Mouse (Mus musculus) CD4-positive, CD25-positive, alpha-beta regulatory T cell, adult 4 months (primary cell): Measurements from ENCODE around the gene Trub2. TPM values are rescaled to one million over a fixed set of nuclear protein-coding genes. Genes with fewer than 3 reads are reported as not detected.
"Not testable (repeated sequence)": the region's sequence is repeated elsewhere in the genome, so short reads cannot be mapped to it uniquely, and the experiment has no call there.

ENCODE experiments used
- ATAC-seq: one replicate; pipeline ENCODE4 v1.8.0; 2017
- polyA plus RNA-seq, 2 experiments: library from polyadenylated mRNA; unstranded; fragments of 100-300 nt; shearing (Covaris generic); gene quantifications; one replicate each; pipeline ENCODE4 v1.2.1; 2017

Trub2 gene
- polyA plus RNA-seq = 10 to 100 TPM; 20.3 to 34.2 TPM

DNA sequence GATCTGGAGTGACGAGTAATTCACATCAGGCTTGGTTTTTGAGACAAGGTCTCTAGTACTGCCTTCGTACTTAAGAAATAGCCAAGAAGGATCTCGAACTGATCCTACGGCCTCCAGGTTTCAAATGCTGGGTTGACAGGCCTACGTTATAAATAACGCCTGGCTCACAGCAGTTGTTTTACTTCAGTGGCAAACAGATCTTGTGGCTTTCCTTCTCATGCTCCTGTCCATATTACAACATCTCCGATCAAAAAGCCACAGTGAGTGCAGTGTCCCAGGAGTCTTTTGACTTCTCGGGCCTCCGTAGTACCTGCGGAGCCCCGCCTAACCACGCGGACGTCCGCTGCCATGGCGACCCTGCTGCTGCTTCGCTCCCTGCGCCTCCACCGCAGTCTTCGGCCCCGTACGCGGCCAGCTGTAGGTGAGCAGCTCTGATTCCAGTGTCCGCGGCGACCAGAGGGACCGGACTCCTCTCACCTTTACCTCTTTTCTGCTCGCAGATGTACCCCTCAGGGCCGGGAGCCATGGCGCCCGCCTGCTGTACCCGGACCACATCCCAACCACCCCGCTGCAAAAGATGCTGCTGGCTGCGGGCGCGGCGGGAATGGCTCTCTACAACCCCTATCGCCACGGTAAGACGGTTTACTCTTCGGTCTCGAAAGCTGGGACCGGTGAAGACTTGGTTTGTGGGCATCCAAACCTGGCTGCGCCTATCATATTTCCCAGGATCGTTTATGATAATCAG is at the start of gene Trub2:
Trub2 (minus strand) TSS at position 566 of the 745 bp plus-strand sequence.
- peak; percentile 80 for ATAC-seq

DNA sequence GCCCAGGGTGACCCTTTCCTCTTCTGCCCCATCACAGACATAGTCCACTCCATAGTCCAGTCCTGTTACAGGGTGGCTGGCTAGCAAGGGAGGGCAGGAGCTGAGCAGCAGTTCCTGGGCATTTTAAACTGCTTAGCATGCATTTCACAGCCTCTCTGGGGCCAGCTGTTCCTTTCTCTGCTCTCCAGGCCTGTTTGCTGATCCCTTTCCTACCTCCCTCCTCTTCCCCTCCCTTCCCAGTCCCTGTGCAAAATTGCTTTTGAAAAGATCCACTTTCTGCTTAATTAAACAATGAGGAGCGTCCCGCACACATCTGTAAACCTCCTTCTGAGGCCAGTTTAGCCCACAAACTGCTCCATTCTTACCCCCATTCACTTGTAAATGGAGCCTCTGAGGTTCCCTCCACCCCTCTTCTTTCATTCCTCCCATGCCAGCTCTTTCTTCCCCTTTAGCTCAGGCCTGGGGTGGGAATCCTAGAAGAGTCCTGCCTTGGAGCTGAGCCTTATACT is 47.1 kb upstream of the Trub2 start:
- no peak for ATAC-seq

DNA sequence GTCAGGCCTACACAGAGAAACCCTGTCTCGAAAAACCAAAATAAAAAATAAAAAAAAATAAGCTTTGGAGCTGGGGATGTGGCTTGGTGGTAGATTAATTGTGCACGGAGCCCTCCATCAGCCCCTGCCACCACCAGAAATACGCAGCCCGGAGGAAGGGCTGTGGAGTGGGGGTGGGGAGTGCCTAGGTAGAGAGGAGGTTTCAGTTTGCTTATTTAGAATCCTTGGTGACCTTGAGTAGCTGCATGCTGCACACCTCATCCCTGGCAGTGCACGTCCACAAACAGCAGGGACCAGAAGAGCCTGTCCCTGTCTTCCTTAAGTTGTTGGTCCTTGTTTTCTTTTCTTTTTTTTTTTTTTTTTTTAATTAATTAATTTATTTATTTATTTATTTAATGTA is 45.5 kb upstream of the Trub2 start:
- no peak for ATAC-seq

GRCm38 (mm10) chr2:29831106-29831505 is 42.8 kb upstream of the Trub2 start:
- no peak for ATAC-seq

GRCm38 (mm10) chr2:29827709-29828024 is 39.4 kb upstream of the Trub2 start:
- ATAC-seq = no peak

DNA sequence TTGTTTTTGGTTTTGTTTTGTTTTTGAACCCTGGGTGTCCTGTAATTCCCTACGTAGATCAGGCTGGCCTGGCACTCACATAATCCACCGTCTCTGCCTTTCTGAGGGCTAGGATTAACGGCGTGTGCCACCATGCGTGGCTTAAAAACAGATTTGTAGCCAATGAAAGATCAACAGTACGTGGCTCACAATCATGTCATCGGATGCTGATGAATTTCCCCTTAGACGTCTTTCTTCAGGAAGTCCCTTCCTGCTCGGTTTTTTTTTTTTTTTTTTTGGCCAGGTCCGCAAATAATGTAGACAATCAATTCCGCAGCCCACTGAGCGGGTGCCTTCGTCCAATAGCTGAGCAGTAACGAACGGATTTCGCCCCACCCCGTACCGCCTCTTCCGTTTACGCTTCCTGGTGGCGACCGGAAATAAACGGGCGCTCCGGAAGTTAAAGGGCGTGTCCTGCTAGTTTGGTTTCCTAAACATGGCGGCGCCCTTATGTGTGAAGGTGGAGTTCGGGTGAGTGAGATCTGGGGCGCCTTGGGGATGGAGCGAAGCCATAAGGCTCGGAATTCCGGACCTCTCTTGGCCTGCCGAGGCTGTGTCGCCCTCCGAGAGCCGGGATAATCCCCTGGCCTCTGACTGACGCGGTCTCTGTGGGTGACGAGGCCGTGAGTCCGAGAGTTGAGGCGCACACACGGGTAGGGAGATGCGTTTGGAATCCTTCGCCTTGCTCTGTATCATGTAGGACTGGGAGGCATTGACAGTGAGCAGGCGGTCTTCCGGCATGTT is 38.8 kb upstream of the Trub2 start:
- peak; percentile 98 for ATAC-seq

DNA sequence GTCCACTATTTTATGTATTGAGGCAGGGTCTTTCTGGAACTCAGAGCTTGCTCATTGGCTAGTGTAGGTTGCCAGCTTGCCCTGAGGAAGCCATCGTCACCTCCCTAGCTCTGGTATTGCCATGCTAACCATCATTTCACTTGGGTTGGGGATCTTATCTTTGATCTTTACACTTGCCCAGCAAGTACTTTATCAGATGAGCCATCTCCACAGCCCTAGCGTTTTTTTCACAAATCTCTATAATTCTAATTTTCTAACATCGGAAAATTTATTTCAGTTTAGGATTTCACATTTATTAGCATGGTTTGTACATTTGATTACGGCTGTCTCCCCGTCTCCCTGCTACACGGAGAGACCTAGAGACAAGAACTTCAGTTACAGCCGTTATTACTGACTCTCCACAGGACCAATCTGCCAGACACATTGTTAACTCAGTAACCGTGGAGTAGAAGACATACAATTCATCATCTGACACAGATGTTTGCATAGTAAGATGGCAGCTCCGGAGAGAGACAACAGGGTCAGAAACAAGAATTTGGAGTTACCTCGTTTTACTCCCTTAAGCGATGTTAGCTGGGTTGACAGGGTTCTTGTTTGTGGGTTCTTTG is 38.1 kb upstream of the Trub2 start:
- ATAC-seq = no peak

- ATAC-seq = peak; percentile 60
Measured at GRCm38 (mm10) chr2:29820025-29820817, 31.9 kb upstream of the Trub2 start, which contains the start of gene Urm1. TSS of gene Urm1 (plus strand) at chr2:29820075.

GRCm38 (mm10) chr2:29819363-29819762 is 31.1 kb upstream of the Trub2 start:
- no peak for ATAC-seq

GRCm38 (mm10) chr2:29817426-29818232 is 29.3 kb upstream of the Trub2 start:
- ATAC-seq = peak; percentile 75

DNA sequence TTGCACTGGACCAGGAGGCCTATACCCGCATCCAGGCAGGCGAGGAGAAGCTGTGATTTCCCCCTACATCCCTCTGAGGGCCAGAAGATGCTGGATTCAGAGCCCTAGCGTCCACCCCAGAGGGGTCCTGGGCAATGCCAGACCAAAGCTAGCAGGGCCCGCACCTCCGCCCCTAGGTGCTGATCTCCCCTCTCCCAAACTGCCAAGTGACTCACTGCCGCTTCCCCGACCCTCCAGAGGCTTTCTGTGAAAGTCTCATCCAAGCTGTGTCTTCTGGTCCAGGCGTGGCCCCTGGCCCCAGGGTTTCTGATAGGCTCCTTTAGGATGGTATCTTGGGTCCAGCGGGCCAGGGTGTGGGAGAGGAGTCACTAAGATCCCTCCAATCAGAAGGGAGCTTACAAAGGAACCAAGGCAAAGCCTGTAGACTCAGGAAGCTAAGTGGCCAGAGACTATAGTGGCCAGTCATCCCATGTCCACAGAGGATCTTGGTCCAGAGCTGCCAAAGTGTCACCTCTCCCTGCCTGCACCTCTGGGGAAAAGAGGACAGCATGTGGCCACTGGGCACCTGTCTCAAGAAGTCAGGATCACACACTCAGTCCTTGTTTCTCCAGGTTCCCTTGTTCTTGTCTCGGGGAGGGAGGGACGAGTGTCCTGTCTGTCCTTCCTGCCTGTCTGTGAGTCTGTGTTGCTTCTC is 27.5 kb upstream of the Trub2 start:
- no peak for ATAC-seq

DNA sequence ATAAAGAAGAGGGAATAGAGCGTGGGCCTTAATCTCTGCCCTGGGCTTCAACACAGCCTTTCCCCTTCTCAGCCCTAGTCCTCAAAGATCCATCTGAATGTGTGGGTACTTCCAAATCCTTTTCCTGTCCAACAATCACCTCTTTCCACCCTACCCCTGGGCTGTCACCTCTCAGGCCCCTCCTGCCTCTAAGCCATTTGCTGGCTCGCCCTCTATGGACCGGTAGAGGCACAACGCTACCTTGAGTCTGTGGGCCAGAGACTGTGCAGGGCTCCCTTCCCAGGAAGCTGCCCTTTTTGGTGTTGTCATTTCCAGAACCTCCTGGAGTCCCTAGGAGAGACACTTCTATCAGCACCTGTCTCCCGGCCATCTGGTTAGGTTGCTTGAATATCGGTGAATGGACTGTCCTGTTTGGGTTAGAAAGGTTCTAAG is 15.1 kb upstream of the Trub2 start:
- ATAC-seq = no peak

- ATAC-seq = peak; percentile 5
Measured at GRCm38 (mm10) chr2:29802827-29803201, 14.5 kb upstream of the Trub2 start.

DNA sequence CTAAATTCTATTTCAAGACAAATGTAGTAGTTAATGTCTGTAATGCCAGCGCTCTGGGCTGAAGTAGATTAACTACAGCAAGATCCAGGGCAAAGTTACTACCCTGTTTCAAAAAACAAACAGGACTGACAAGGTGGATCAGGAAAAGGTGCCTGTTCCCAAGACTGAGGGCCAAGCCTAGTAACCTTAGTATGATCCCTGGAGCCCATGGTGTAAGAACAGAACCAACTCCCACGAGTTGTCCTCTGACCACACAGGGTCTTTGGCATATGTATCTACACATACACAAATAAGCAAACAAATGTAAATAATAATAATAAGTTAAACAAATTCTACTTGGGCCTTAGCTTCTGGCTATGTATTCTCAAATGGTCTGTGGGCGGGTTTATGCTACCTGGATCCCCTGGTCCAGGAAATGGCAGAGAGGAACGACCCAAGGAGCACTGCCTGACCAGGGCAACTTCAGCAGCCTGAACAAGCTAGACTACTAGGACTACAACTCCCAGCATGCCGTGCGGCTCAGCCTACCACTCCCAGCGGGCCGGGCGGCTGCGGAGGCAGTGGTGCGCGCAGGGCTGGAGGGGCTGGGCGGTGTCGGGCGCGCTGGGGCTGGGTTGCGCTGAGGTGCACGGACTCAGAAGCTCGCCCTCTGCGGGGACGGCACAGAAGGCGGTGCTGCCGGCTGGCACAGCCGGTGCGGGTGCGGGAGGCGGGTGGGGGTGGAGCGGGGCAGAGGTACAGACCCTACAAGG is 13.9 kb upstream of the Trub2 start, which contains the start of gene Slc27a4:
Slc27a4 (plus strand) TSS at position 560 of the 752 bp plus-strand sequence.
- peak; percentile 100 for ATAC-seq

GRCm38 (mm10) chr2:29792772-29793487 is 4.6 kb upstream of the Trub2 start:
- no peak for ATAC-seq

- ATAC-seq = peak; percentile 92
Measured at GRCm38 (mm10) chr2:29787104-29787917, 991 bp downstream of the Trub2 start, which contains the start of gene Coq4. TSS of gene Coq4 (plus strand) at chr2:29787493.

GRCm38 (mm10) chr2:29784290-29784689 is 4.0 kb downstream of the Trub2 start:
- ATAC-seq = no peak

GRCm38 (mm10) chr2:29781256-29781655 is 7.0 kb downstream of the Trub2 start:
- ATAC-seq = not testable (repeated sequence)
